Mouse (Mus musculus) CD4-positive helper T cell, adult 2 months (primary cell): ENCODE measurements around the gene Serf2.
"Not testable (repeated sequence)": the region's sequence is repeated elsewhere in the genome, so short reads cannot be mapped to it uniquely, and the experiment has no call there.

Experiments used
- DNase-seq: peaks from one replicate; pipeline ENCODE4 v3.0.0-alpha.2; 2012; ENCODE audit warnings: low read depth, missing footprints, low spot score

The Serf2 gene

GRCm38 (mm10) chr2:121447006-121447405 lies 2.0 kb upstream of the Serf2 start:
- DNase-seq = peak; percentile 29

GRCm38 (mm10) chr2:121448136-121448535 lies 859 bp upstream of the Serf2 start:
- no peak for DNase-seq

GRCm38 (mm10) chr2:121449545-121450011 lies 583 bp downstream of the Serf2 start:
- DNase-seq = no peak

GRCm38 (mm10) chr2:121450093-121450492 lies 1.1 kb downstream of the Serf2 start:
- DNase-seq = peak; percentile 33

GRCm38 (mm10) chr2:121452361-121452760 lies 3.4 kb downstream of the Serf2 start:
- no peak for DNase-seq

- no peak for DNase-seq
Observed at GRCm38 (mm10) chr2:121452990-121453389, 4.0 kb downstream of the Serf2 start, which contains the start of gene Hypk. Hypk (plus strand) TSS chr2:121453290.

GRCm38 (mm10) chr2:121453917-121454316 lies 4.9 kb downstream of the Serf2 start:
- DNase-seq = no peak

GRCm38 (mm10) chr2:121455534-121455933 lies 6.5 kb downstream of the Serf2 start:
- DNase-seq = no peak

- peak; percentile 93 for DNase-seq
Observed at GRCm38 (mm10) chr2:121456692-121457642, 8.0 kb downstream of the Serf2 start, which contains the start of gene Serinc4. Serinc4 (minus strand) TSS chr2:121456781.

GRCm38 (mm10) chr2:121460071-121460470 lies 11.1 kb downstream of the Serf2 start:
- DNase-seq = no peak

GRCm38 (mm10) chr2:121468982-121469381 lies 20.0 kb downstream of the Serf2 start:
- DNase-seq = not testable (repeated sequence)

GRCm38 (mm10) chr2:121472783-121473182 lies 23.8 kb downstream of the Serf2 start:
- not testable (repeated sequence) for DNase-seq

GRCm38 (mm10) chr2:121473301-121474179 lies 24.5 kb downstream of the Serf2 start, which contains the start of gene Mfap1b:
Mfap1b (minus strand) TSS chr2:121474067.
- DNase-seq = peak; percentile 89

GRCm38 (mm10) chr2:121474180-121474535 lies 25.2 kb downstream of the Serf2 start:
- DNase-seq = no peak

- not testable (repeated sequence) for DNase-seq
Observed at GRCm38 (mm10) chr2:121475306-121475705, 26.3 kb downstream of the Serf2 start.

GRCm38 (mm10) chr2:121477491-121478266 lies 28.7 kb downstream of the Serf2 start:
- no peak for DNase-seq

- DNase-seq = peak; percentile 56
Observed at GRCm38 (mm10) chr2:121480498-121480897, 31.5 kb downstream of the Serf2 start.

GRCm38 (mm10) chr2:121480916-121481315 lies 31.9 kb downstream of the Serf2 start:
- not testable (repeated sequence) for DNase-seq

- DNase-seq = no peak
Observed at GRCm38 (mm10) chr2:121483576-121483975, 34.6 kb downstream of the Serf2 start.

- DNase-seq = not testable (repeated sequence)
Observed at GRCm38 (mm10) chr2:121484403-121484802, 35.4 kb downstream of the Serf2 start.

- DNase-seq = not testable (repeated sequence)
Observed at GRCm38 (mm10) chr2:121501550-121501949, 52.6 kb downstream of the Serf2 start.
